Comparison of ENCODE assay signal across 23 mouse cellular contexts in the genomic region with DNA sequence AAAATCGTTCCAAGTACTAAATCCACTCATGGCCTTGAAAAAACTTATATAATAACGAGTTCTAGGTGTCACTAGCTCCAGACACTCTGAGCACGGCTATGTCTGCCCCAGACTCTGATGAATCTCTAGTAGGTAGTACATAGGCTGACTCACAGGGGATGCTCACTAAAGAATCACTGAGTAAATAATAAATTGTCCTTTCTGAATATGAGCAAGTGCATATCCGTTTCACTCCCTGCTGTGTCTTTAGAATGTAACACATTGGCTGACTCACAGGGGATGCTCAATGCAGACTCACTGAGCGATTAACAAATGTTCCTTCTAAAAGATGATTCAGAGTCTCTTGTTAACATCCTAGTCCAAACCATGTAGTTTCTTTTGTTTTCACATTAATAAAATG. TPM values are rescaled to one million over a fixed set of nuclear protein-coding genes. Genes with fewer than 3 reads are reported as not detected.
DNase-seq lines count a peak whose midpoint lies in the region; TF ChIP-seq lines count a peak whose summit lies in the region.
"Had no signal": no experiment of that assay in that cellular context is flagged by ENCODE, and none has a peak within 500 bp of the region (broad histone marks: within the 10 kb centered on the region; RNA-seq: fewer than 3 reads in every experiment).

No protein-coding gene starts in this region.

- TF ChIP-seq POLR2A in embryonic fibroblast, embryonic 13.5 days (IDR thresholded peaks at IDR 0.05; ENCODE audit: low read depth, low read length): no peak

- peak overlapping the region; percentile 91 for H3K27ac ChIP-seq in embryonic fibroblast, embryonic 13.5 days (ENCODE audit: insufficient read depth, low read length)
- H3K27ac ChIP-seq: hindbrain, embryonic 13.5 days; kidney, embryonic 15.5 days; liver, embryonic 13.5 days; neural tube, embryonic 12.5 days had no signal

- peaks cover 2% of the 10 kb centered on the region; the same call in 1 of the 2 replicates for H3K4me1 ChIP-seq in embryonic fibroblast, embryonic 13.5 days (ENCODE audit: control insufficient read depth, insufficient read depth, low read length)
- H3K4me1 ChIP-seq: hindbrain, embryonic 13.5 days; kidney, embryonic 15.5 days; liver, embryonic 13.5 days; neural tube, embryonic 12.5 days had no signal

- H3K4me3 ChIP-seq in embryonic fibroblast, embryonic 13.5 days (ENCODE audit: insufficient read depth, low read length): no peak overlapping the region
- H3K4me3 ChIP-seq: hindbrain, embryonic 13.5 days; kidney, embryonic 15.5 days; liver, embryonic 13.5 days; neural tube, embryonic 12.5 days had no signal

- TF ChIP-seq CTCF in embryonic fibroblast, embryonic 13.5 days (IDR thresholded peaks at IDR 0.05; ENCODE audit: borderline replicate concordance, insufficient read depth, low read length): no peak

- peak; percentile 15 for DNase-seq in layer of hippocampus, adult 9-10 months (ENCODE audit: low spot score)
- DNase-seq in layer of hippocampus, adult 11-12 months (ENCODE audit: low spot score): no peak
- DNase-seq in right cerebral cortex, postnatal 25 days: peak; percentile 11
- DNase-seq in right cerebral cortex, postnatal 10 days (ENCODE audit: low spot score in 2 of 2): no peak
- no peak for DNase-seq in heart, postnatal 4 days
- no peak for DNase-seq in adipocyte (ENCODE audit: low spot score)
- DNase-seq: adrenal gland, postnatal 36 days; cerebellum, adult 11 months; cerebellum, postnatal 14 days; forebrain, postnatal 0 days; gastrocnemius, postnatal 36 days; kidney, adult 11 months; kidney, postnatal 36 days; liver, embryonic 13.5 days; lung, adult 2 months; lung, postnatal 36 days; midbrain, embryonic 14.5 days; spleen, adult 18-20 months had no signal

RNA-seq across cellular contexts. Expression of gene Wnt2, which starts 52.1 kb away (rescaled TPM):
- 0.94 and 2.1 TPM in 2 replicates for polyA plus RNA-seq in embryonic fibroblast, embryonic 13.5 days (2011; ENCODE audit: insufficient read length, low read depth, missing spikeins)
- 1 to 10 TPM; 1.6 to 1.8 TPM for total RNA-seq in heart, postnatal 4 days (2021)
- total RNA-seq: megakaryocyte-erythroid progenitor cell, adult 5-6 weeks had no signal

Comparison
In these comparisons a context has a peak if more than half of its experiments do, and no peak if none do; other contexts are left out.
1. DNase-seq: peak in layer of hippocampus, adult 9-10 months (single experiment) and right cerebral cortex, postnatal 25 days (single experiment); none in layer of hippocampus, adult 11-12 months (single experiment), right cerebral cortex, postnatal 10 days (0 of 2), heart, postnatal 4 days (single experiment) and adipocyte (single experiment).